In the genomic region with DNA sequence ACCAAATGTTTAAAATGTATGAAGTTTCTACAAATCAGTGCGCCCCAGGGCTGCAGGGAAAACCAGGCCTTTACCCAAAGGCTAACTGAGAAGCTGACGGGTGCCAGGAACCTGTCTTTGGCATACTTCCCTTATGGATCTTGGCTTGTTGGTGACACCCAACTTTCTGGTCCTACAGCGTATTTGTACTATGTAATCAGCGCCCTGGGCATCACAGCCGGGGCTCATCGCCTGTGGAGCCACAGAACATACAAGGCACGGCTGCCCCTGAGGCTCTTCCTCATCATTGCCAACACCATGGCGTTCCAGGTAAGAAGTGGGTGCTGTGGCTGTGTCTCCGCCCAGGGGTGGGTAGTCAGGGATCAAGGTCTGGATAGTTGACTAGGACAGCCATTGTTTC, we compare ENCODE assay signal across 8 mouse cellular contexts. TPM values are rescaled to one million over a fixed set of nuclear protein-coding genes. Genes with fewer than 3 reads are reported as not detected.
A peak's percentile ranks its signal among the peaks of the same experiment; 100 is the strongest.
DNase-seq lines count a peak whose midpoint lies in the region; ATAC-seq and TF ChIP-seq lines count a peak whose summit lies in the region.

No protein-coding gene starts in this region.

- H3K27me3 ChIP-seq in heart, embryonic 12.5 days (replicated peaks), result no peaks in the 10 kb centered on the region
- H3K27me3 ChIP-seq in G1E (ENCODE audit: insufficient read depth, low read length), result no peaks in the 10 kb centered on the region
- H3K27me3 ChIP-seq in forebrain, embryonic 16.5 days (replicated peaks; ENCODE audit: control insufficient read depth, insufficient read depth, low read length), result no peaks in the 10 kb centered on the region
- no peaks in the 10 kb centered on the region for H3K27me3 ChIP-seq in liver, postnatal 0 days (ENCODE audit: insufficient read depth, low read length)

- H3K9ac ChIP-seq in heart, embryonic 12.5 days, result peak overlapping the region; percentile 77
- H3K9ac ChIP-seq in forebrain, embryonic 16.5 days (replicated peaks; ENCODE audit: low read depth, low read length), result peak overlapping the region; percentile 94
- H3K9ac ChIP-seq in liver, postnatal 0 days (replicated peaks), result no peak overlapping the region

- H3K4me3 ChIP-seq in heart, embryonic 12.5 days, result peak overlapping the region; percentile 92
- H3K4me3 ChIP-seq in G1E (ENCODE audit: low read depth, low read length), result peak overlapping the region; percentile 75
- H3K4me3 ChIP-seq in forebrain, embryonic 16.5 days (replicated peaks; ENCODE audit: low read length), result peak overlapping the region; percentile 91
- H3K4me3 ChIP-seq in liver, postnatal 0 days (ENCODE audit: low read depth, low read length), result peak overlapping the region; percentile 67

- H3K4me2 ChIP-seq in heart, embryonic 12.5 days, result peak overlapping the region; percentile 91
- H3K4me2 ChIP-seq in forebrain, embryonic 16.5 days (ENCODE audit: low read length), result peak overlapping the region; percentile 97
- H3K4me2 ChIP-seq in liver, postnatal 0 days (ENCODE audit: low read depth, low read length), result peak overlapping the region; percentile 91

- H3K36me3 ChIP-seq in heart, embryonic 12.5 days, result peaks cover 79% of the 10 kb centered on the region
- peaks cover 77% of the 10 kb centered on the region for H3K36me3 ChIP-seq in G1E (replicated peaks)
- peaks cover 31% of the 10 kb centered on the region for H3K36me3 ChIP-seq in forebrain, embryonic 16.5 days (ENCODE audit: control insufficient read depth, insufficient read depth)
- H3K36me3 ChIP-seq in liver, postnatal 0 days (replicated peaks; ENCODE audit: insufficient read depth, low read length), result peaks cover 45% of the 10 kb centered on the region

- WGBS in heart, embryonic 12.5 days, result 87% methylated on average over 9 of the region's 9 CpGs
- WGBS in forebrain, embryonic 16.5 days, result 53% methylated on average over 9 of the region's 9 CpGs
- 60% methylated on average over 9 of the region's 9 CpGs for WGBS in liver, postnatal 0 days (ENCODE audit: insufficient replicate concordance)

- TF ChIP-seq CTCF in G1E (IDR thresholded peaks at IDR 0.05; ENCODE audit: low read depth, low read length), result no peak
- no peak for TF ChIP-seq CTCF in liver, postnatal 0 days (IDR thresholded peaks at IDR 0.05; ENCODE audit: low read depth)

- ATAC-seq in heart, embryonic 12.5 days (ENCODE audit: insufficient number of reproducible peaks, low FRiP score), result no peak
- no peak for ATAC-seq in G1E (ENCODE audit: extremely low read depth, insufficient number of reproducible peaks, low FRiP score, poor library complexity, severe bottlenecking)
- no peak for ATAC-seq in forebrain, embryonic 16.5 days
- ATAC-seq in liver, postnatal 0 days, result no peak

- no peak overlapping the region for H3K27ac ChIP-seq in heart, embryonic 12.5 days (ENCODE audit: poor library complexity, severe bottlenecking)
- no peak overlapping the region for H3K27ac ChIP-seq in forebrain, embryonic 16.5 days (ENCODE audit: low read length)
- H3K27ac ChIP-seq in liver, postnatal 0 days (ENCODE audit: low read depth), result peak overlapping the region; percentile 57

- H3K9me3 ChIP-seq in heart, embryonic 12.5 days (replicated peaks), result no peaks in the 10 kb centered on the region
- no peaks in the 10 kb centered on the region for H3K9me3 ChIP-seq in G1E (replicated peaks)
- no peaks in the 10 kb centered on the region for H3K9me3 ChIP-seq in forebrain, embryonic 16.5 days (ENCODE audit: control insufficient read depth, low read length)
- H3K9me3 ChIP-seq in liver, postnatal 0 days (ENCODE audit: low read length), result no peaks in the 10 kb centered on the region

- no peak for TF ChIP-seq EP300 in liver, postnatal 0 days (IDR thresholded peaks at IDR 0.05; ENCODE audit: low read depth)

- no peak for DNase-seq in heart, adult 11 months
- DNase-seq in G1E (ENCODE audit: low spot score), result no peak
- no peak for DNase-seq in liver, postnatal 0 days
- no peak for DNase-seq in T-cell, adult 2 months (ENCODE audit: low spot score)
- DNase-seq in adrenal gland, postnatal 25 days, result no peak
- no peak for DNase-seq in adipocyte (ENCODE audit: low spot score)

- H3K4me1 ChIP-seq in heart, embryonic 12.5 days (replicated peaks), result peaks cover 75% of the 10 kb centered on the region
- H3K4me1 ChIP-seq in G1E (ENCODE audit: insufficient read depth, low read depth, low read length), result peaks cover 67% of the 10 kb centered on the region
- peaks cover 66% of the 10 kb centered on the region for H3K4me1 ChIP-seq in forebrain, embryonic 16.5 days (replicated peaks; ENCODE audit: control insufficient read depth, insufficient read depth, low read length)
- peaks cover 56% of the 10 kb centered on the region for H3K4me1 ChIP-seq in liver, postnatal 0 days (ENCODE audit: insufficient read depth)

RNA-seq across cellular contexts. Expression of gene Scd2, which starts 4.4 kb away (rescaled TPM):
- 216 and 231 TPM in 2 replicates for polyA plus RNA-seq in heart, embryonic 12.5 days (2016; fragmentation: Nextera tagmentation; extraction: Ambion mirVana)
- total RNA-seq in G1E (2014; fragmentation: Nextera tagmentation) (710 and 771 TPM in 2 replicates), G1E (2017) (537 and 649 TPM in 2 replicates)
- 63.8 and 97.6 TPM in 2 replicates for polyA plus RNA-seq in G1E (2012)
- polyA plus RNA-seq in forebrain, embryonic 16.5 days (2015; fragmentation: Nextera tagmentation; extraction: Ambion mirVana), result 290 and 318 TPM in 2 replicates
- 5.9 and 6.2 TPM in 2 replicates for polyA plus RNA-seq in liver, postnatal 0 days (2015; fragmentation: Nextera tagmentation; extraction: Ambion mirVana)
- total RNA-seq in adrenal gland, postnatal 25 days (2021), result 749 and 764 TPM in 2 replicates

RNA-seq across cellular contexts. Expression of gene Scd4, which starts 35.0 kb away (rescaled TPM):
- polyA plus RNA-seq in heart, embryonic 12.5 days (2016; fragmentation: Nextera tagmentation; extraction: Ambion mirVana), result 0.29 and 0.42 TPM in 2 replicates
- 0.23 TPM in 1 of 2 replicates, not detected in the other for total RNA-seq in G1E (2014; fragmentation: Nextera tagmentation)
- 0.44 and 0.76 TPM in 2 replicates for total RNA-seq in G1E (2017)
- 0.10 and 0.13 TPM in 2 replicates for polyA plus RNA-seq in G1E (2012)
- 0.07 and 0.16 TPM in 2 replicates for polyA plus RNA-seq in forebrain, embryonic 16.5 days (2015; fragmentation: Nextera tagmentation; extraction: Ambion mirVana)
- not detected in 2 replicates for polyA plus RNA-seq in liver, postnatal 0 days (2015; fragmentation: Nextera tagmentation; extraction: Ambion mirVana)
- 5.5 and 6.4 TPM in 2 replicates for total RNA-seq in adrenal gland, postnatal 25 days (2021)
